Mouse (Mus musculus) gastrocnemius, adult 18-20 months (tissue): ENCODE data around the gene Ddx39. TPM values are rescaled to one million over a fixed set of nuclear protein-coding genes. Genes with fewer than 3 reads are reported as not detected.

Experiments
- DNase-seq: peaks from one replicate; pipeline ENCODE4 v3.0.0; 2021; ENCODE audit warnings: low spot score
- microRNA-seq: library from miRNA; unstranded; fragments of <30 nt; microRNA quantifications from one replicate; pipeline ENCODE4 v1.2.0, GENCODE M21; 2021
- total RNA-seq, 2 experiments: library from RNA; stranded (reverse); gene quantifications; 2 replicates each; pipeline ENCODE4 v1.2.3; 2021

The Ddx39 gene
- total RNA-seq, 2 experiments from 2014 or later, result 10.0 to 11.1 TPM

DNA sequence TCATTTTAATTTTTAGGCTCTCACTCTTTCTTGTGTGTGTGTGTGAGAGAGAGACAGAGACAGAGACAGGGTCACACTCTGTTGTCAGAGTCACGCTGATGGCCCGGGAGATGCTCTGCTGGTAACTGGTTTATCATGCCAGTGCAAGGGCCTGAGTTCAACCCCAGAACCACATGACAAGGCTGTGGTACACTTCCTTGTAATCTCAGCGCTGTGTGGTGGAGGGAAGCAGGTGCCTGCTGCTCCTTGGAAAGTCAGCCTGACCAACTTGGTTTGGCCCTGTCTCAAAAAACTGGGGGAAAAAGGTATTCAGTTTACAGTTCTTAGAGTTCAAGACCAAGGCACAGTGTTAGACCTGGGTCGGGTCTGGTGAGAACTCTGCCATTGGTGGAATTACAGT lies 52.5 kb downstream of the Ddx39 start:
- DNase-seq, result no peak

GRCm38 (mm10) chr8:83768526-83768925 lies 53.5 kb downstream of the Ddx39 start:
- DNase-seq, result no peak

GRCm38 (mm10) chr8:83769720-83770119 lies 54.7 kb downstream of the Ddx39 start:
- no peak for DNase-seq

DNA sequence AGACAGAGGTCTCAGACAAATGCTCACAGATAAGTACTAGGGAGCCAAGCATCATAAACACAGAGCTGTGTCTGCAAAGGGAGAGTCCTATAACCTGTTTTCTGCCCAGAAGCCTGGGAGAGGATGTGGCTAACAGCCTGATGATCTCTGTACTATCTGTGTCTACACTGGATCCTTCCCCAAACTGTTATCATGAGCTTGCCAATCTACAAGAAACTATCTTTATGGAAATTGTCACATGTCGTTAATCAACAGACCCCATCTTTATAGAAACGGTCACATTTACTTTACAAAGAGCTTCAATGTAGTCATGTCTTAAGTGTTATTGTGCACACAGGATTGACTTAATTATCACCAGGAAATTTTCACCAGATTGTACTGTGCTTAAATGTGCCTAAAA lies 55.7 kb downstream of the Ddx39 start:
- DNase-seq, result no peak

GRCm38 (mm10) chr8:83771791-83772190 lies 56.8 kb downstream of the Ddx39 start:
- DNase-seq, result no peak

GRCm38 (mm10) chr8:83772701-83773451 lies 57.9 kb downstream of the Ddx39 start:
- peak; percentile 48 for DNase-seq

DNA sequence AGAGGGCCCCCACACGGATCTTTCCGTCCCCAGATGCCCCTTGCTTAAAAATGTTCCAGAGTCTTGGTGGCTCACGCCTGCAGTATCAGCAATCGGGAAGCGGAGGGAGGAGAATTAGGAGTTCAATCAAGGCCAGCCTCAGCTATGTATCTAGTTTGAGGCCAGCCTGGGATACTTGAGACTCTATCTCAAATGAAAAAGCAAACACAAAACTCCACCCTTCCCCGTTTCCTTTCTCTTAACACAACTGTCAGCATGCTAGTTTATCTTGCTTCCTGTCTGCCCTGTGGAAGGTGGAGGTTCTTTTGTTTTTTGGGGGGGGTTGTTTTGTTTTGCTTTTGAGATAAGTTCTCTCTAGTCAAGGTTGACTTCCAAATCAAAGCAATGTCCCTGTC lies 58.5 kb downstream of the Ddx39 start:
- no peak for DNase-seq

DNA sequence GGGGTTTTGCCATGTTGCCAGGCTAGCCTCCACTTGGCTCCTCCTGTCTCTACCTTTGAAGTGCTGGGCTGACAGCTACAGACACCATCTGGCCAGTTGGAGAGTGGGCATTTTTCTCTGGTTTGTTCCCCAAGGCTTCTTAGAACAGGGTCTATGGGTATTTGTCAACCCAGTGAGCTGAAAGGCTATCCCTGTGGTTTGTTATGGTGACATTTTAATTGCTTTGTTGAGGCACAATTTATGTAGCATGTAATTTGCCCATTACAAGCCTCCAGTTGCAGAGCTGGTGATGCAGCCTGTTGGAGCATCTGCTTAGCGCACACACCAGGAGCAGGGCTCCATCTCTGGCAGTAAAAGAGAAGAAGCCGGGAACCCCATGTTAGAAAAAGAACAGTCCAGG lies 59.2 kb downstream of the Ddx39 start:
- DNase-seq, result no peak

Small RNA genes within 50 kb of the gene (microRNA-seq; reads per million reads assigned to microRNA genes)
- not detected for gene Mir1668

Other genes with a start within 250 kb of the Ddx39 start
- gene Olfr370, start 179.4 kb upstream of the Ddx39 start, total RNA-seq, result not detected
- 100 to 1,000 TPM; 308 to 352 TPM for gene Ndufb7, start 148.5 kb upstream of the Ddx39 start, total RNA-seq
- 100 to 1,000 TPM; 512 to 541 TPM for gene Tecr, start 107.2 kb upstream of the Ddx39 start, total RNA-seq
- 10 to 100 TPM in 1 of 2 experiments, 1 to 10 TPM in 1; 5.9 to 16.7 TPM for gene Dnajb1, start 107.0 kb upstream of the Ddx39 start, total RNA-seq
- gene Gipc1, start 62.5 kb upstream of the Ddx39 start, total RNA-seq, result 10 to 100 TPM; 16.6 to 16.9 TPM
- under 1 TPM in 1 of 2 experiments, not detected in 1; 0.09 TPM for gene Ptger1, start 48.5 kb upstream of the Ddx39 start, total RNA-seq
- gene Pkn1, start 16.0 kb upstream of the Ddx39 start, total RNA-seq, result 10 to 100 TPM; 23.0 to 24.3 TPM
- gene Adgre5, start 26.1 kb downstream of the Ddx39 start, total RNA-seq, result 10 to 100 TPM; 16.9 to 22.9 TPM
- 10 to 100 TPM; 14.1 to 17.2 TPM for gene Adgrl1, start 184.9 kb downstream of the Ddx39 start, total RNA-seq
- gene Gm10644, start 240.0 kb downstream of the Ddx39 start, total RNA-seq, result under 1 TPM; 0.57 to 0.75 TPM
- under 1 TPM; 0.24 to 0.32 TPM for gene Asf1b, start 240.3 kb downstream of the Ddx39 start, total RNA-seq